Mouse (Mus musculus) thymus, adult 2 months (tissue): ENCODE measurements at regions not wholly inside any gene's neighbourhood (a gene's known extent, or its start where the extent isn't known, plus 50 kb on each side); places are given as distances from the start of the nearest gene placed in this dataset.

Experiments
- CTCF ChIP-seq: fragments of 200-500 bp; IDR thresholded peaks from 2 replicates; pipeline ENCODE4 v1.5.1; 2012; ENCODE audit warnings: mild to moderate bottlenecking, control low read depth, low read length, moderate library complexity, borderline replicate concordance; ENCODE audit not compliant: control insufficient read depth, poor library complexity, insufficient read depth; ENCODE audit errors: extremely low read depth
- POLR2A ChIP-seq: fragments of 200-500 bp; IDR thresholded peaks from 2 replicates; pipeline ENCODE4 v1.6.1; 2012; ENCODE audit warnings: mild to moderate bottlenecking, low read length, control low read depth, moderate library complexity; ENCODE audit not compliant: control insufficient read depth, poor library complexity, insufficient read depth; ENCODE audit errors: extremely low read depth

DNA sequence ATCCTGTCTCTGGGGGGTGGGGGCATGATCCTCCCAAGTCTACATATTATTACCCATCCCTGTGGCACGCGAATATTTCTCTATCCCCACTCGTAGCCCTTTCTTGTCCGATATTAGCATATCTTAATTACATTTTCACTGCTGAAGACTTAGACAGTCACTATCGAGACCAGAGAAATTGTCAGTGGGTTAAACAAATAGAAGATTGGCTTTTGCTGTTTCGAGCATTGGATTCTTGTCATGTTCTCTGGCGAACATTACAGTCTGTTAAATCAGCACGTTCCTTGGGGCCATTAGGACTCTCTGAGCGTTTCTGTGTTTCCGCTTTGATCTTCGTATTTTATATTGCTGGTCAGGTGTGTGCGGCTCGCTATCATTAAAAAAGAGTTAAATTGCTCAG is 129.6 kb upstream of the Psmd7 start:
- no peak for TF ChIP-seq CTCF
- no peak for TF ChIP-seq POLR2A
